Mouse (Mus musculus): ENCODE measurements around the gene Cox7a1. TPM values are rescaled to one million over a fixed set of nuclear protein-coding genes. Genes with fewer than 3 reads are reported as not detected.
"Not testable (repeated sequence)": the region's sequence is repeated elsewhere in the genome, so short reads cannot be mapped to it uniquely, and the experiment has no call there.

The Cox7a1 gene
- polyA plus RNA-seq, 1 experiment from 2014 or later, result 41.5 TPM

GRCm38 (mm10) chr7:30197592-30198129 is 13.7 kb downstream of the Cox7a1 start:
- Histone ChIP-seq H3K4me2 (ENCODE audit: low read depth, low read length) (no peak overlapping the region), H3K27ac (ENCODE audit: low read length) (no peak overlapping the region), H3K9ac (ENCODE audit: low read depth, low read length) (no peak overlapping the region), H3K4me1 (ENCODE audit: control insufficient read depth, insufficient read depth, low read length) (peaks cover 16% of the 10 kb centered on the region), H3K27me3 (replicated peaks; ENCODE audit: control insufficient read depth, insufficient read depth, low read length) (no peaks in the 10 kb centered on the region), H3K4me3 (ENCODE audit: low read length) (no peak overlapping the region), H3K9me3 (ENCODE audit: control insufficient read depth, low read length) (no peaks in the 10 kb centered on the region), H3K36me3 (ENCODE audit: control insufficient read depth, insufficient read depth, low read length) (no peaks in the 10 kb centered on the region)
- WGBS, result 54% methylated on average over 5 of the region's 5 CpGs
- ATAC-seq, result no peak

GRCm38 (mm10) chr7:30198481-30198971 is 14.6 kb downstream of the Cox7a1 start, which contains the start of gene Capns1:
Capns1 (minus strand) TSS chr7:30198811.
- 8% methylated on average over 8 of the region's 8 CpGs for WGBS
- ATAC-seq, result peak; percentile 31; the same call in 1 of the 2 replicates

GRCm38 (mm10) chr7:30199498-30200139 is 15.7 kb downstream of the Cox7a1 start:
- Histone ChIP-seq H3K9ac (ENCODE audit: low read depth, low read length) (no peak overlapping the region), H3K27ac (ENCODE audit: low read length) (no peak overlapping the region), H3K9me3 (ENCODE audit: control insufficient read depth, low read length) (no peaks in the 10 kb centered on the region), H3K4me1 (ENCODE audit: control insufficient read depth, insufficient read depth, low read length) (peaks cover 7% of the 10 kb centered on the region; the same call in 1 of the 2 replicates), H3K4me3 (ENCODE audit: low read length) (no peak overlapping the region), H3K36me3 (ENCODE audit: control insufficient read depth, insufficient read depth, low read length) (no peaks in the 10 kb centered on the region), H3K27me3 (replicated peaks; ENCODE audit: control insufficient read depth, insufficient read depth, low read length) (no peaks in the 10 kb centered on the region), H3K4me2 (ENCODE audit: low read depth, low read length) (no peak overlapping the region)
- no peak for ATAC-seq
- WGBS, result 77% methylated on average over 18 of the region's 18 CpGs

More at GRCm38 (mm10) chr7:30198481-30198971, 14.6 kb downstream of the Cox7a1 start, which contains the start of gene Capns1:
- Histone ChIP-seq H3K9ac (ENCODE audit: low read depth, low read length) (no peak within 1 kb of the TSS), H3K9me3 (ENCODE audit: control insufficient read depth, low read length) (no peaks in the 10 kb centered on the region), H3K27me3 (replicated peaks; ENCODE audit: control insufficient read depth, insufficient read depth, low read length) (no peaks in the 10 kb centered on the region), H3K27ac (ENCODE audit: low read length) (no peak within 1 kb of the TSS), H3K4me3 (ENCODE audit: low read length) (no peak within 1 kb of the TSS), H3K4me1 (ENCODE audit: control insufficient read depth, insufficient read depth, low read length) (peaks cover 8% of the 10 kb centered on the region), H3K4me2 (ENCODE audit: low read depth, low read length) (no peak within 1 kb of the TSS), H3K36me3 (ENCODE audit: control insufficient read depth, insufficient read depth, low read length) (no peaks in the 10 kb centered on the region)

- WGBS, result 81% methylated on average over 5 of the region's 5 CpGs
- Histone ChIP-seq H3K27ac (ENCODE audit: low read length) (no peak overlapping the region), H3K36me3 (ENCODE audit: control insufficient read depth, insufficient read depth, low read length) (no peaks in the 10 kb centered on the region), H3K27me3 (replicated peaks; ENCODE audit: control insufficient read depth, insufficient read depth, low read length) (no peaks in the 10 kb centered on the region), H3K4me1 (ENCODE audit: control insufficient read depth, insufficient read depth, low read length) (peaks cover 4% of the 10 kb centered on the region; the same call in 1 of the 2 replicates), H3K9ac (ENCODE audit: low read depth, low read length) (no peak overlapping the region), H3K4me2 (ENCODE audit: low read depth, low read length) (no peak overlapping the region), H3K9me3 (ENCODE audit: control insufficient read depth, low read length) (no peaks in the 10 kb centered on the region), H3K4me3 (ENCODE audit: low read length) (no peak overlapping the region)
- no peak for ATAC-seq
Observed at GRCm38 (mm10) chr7:30200200-30200599, 16.3 kb downstream of the Cox7a1 start.

- H3K4me1 ChIP-seq (ENCODE audit: control insufficient read depth, insufficient read depth, low read length); H3K9me3 ChIP-seq (ENCODE audit: control insufficient read depth, low read length); H3K9ac ChIP-seq (ENCODE audit: low read depth, low read length); H3K4me3 ChIP-seq (ENCODE audit: low read length); H3K36me3 ChIP-seq (ENCODE audit: control insufficient read depth, insufficient read depth, low read length); H3K27me3 ChIP-seq (replicated peaks; ENCODE audit: control insufficient read depth, insufficient read depth, low read length); ATAC-seq; H3K27ac ChIP-seq (ENCODE audit: low read length); H3K4me2 ChIP-seq (ENCODE audit: low read depth, low read length): not testable (repeated sequence)
- WGBS, result 85% methylated on average over 5 of the region's 5 CpGs
Observed at GRCm38 (mm10) chr7:30200661-30201060, 16.7 kb downstream of the Cox7a1 start.

GRCm38 (mm10) chr7:30202895-30203690 is 19.1 kb downstream of the Cox7a1 start:
- 73% methylated on average over 11 of the region's 11 CpGs for WGBS
- Histone ChIP-seq H3K4me3 (ENCODE audit: low read length) (no peak overlapping the region), H3K9me3 (ENCODE audit: control insufficient read depth, low read length) (no peaks in the 10 kb centered on the region), H3K27me3 (replicated peaks; ENCODE audit: control insufficient read depth, insufficient read depth, low read length) (no peaks in the 10 kb centered on the region), H3K4me1 (ENCODE audit: control insufficient read depth, insufficient read depth, low read length) (no peaks in the 10 kb centered on the region), H3K9ac (ENCODE audit: low read depth, low read length) (no peak overlapping the region), H3K36me3 (ENCODE audit: control insufficient read depth, insufficient read depth, low read length) (no peaks in the 10 kb centered on the region), H3K27ac (ENCODE audit: low read length) (no peak overlapping the region), H3K4me2 (ENCODE audit: low read depth, low read length) (no peak overlapping the region)
- ATAC-seq, result no peak

- Histone ChIP-seq H3K4me2 (ENCODE audit: low read depth, low read length) (peak overlapping the region; percentile 41), H3K4me3 (ENCODE audit: low read length) (peak overlapping the region; percentile 11; the same call in 1 of the 2 replicates), H3K9me3 (ENCODE audit: control insufficient read depth, low read length) (no peaks in the 10 kb centered on the region), H3K27ac (ENCODE audit: low read length) (0 out of 2 replicates have a peak overlapping the region, but pooled peaks have one; percentile 20), H3K4me1 (ENCODE audit: control insufficient read depth, insufficient read depth, low read length) (no peaks in the 10 kb centered on the region), H3K36me3 (ENCODE audit: control insufficient read depth, insufficient read depth, low read length) (no peaks in the 10 kb centered on the region), H3K27me3 (replicated peaks; ENCODE audit: control insufficient read depth, insufficient read depth, low read length) (no peaks in the 10 kb centered on the region), H3K9ac (ENCODE audit: low read depth, low read length) (peak overlapping the region; percentile 30; the same call in 1 of the 2 replicates)
- ATAC-seq, result peak; percentile 85
- 37% methylated on average over 8 of the region's 8 CpGs for WGBS
Observed at GRCm38 (mm10) chr7:30204380-30204779, 20.4 kb downstream of the Cox7a1 start.

- no peak overlapping the region for H3K4me2 ChIP-seq (ENCODE audit: low read depth, low read length)
- no peak for ATAC-seq
- H3K27me3 ChIP-seq (replicated peaks; ENCODE audit: control insufficient read depth, insufficient read depth, low read length), result no peaks in the 10 kb centered on the region
- no peaks in the 10 kb centered on the region for H3K36me3 ChIP-seq (ENCODE audit: control insufficient read depth, insufficient read depth, low read length)
- H3K4me1 ChIP-seq (ENCODE audit: control insufficient read depth, insufficient read depth, low read length), result no peaks in the 10 kb centered on the region
- no peak overlapping the region for H3K27ac ChIP-seq (ENCODE audit: low read length)
- no peak overlapping the region for H3K4me3 ChIP-seq (ENCODE audit: low read length)
- no peak overlapping the region for H3K9ac ChIP-seq (ENCODE audit: low read depth, low read length)
- no peaks in the 10 kb centered on the region for H3K9me3 ChIP-seq (ENCODE audit: control insufficient read depth, low read length)
- WGBS, result 5% methylated on average over 2 of the region's 2 CpGs
Observed at GRCm38 (mm10) chr7:30205383-30205782, 21.4 kb downstream of the Cox7a1 start.

GRCm38 (mm10) chr7:30206364-30206763 is 22.4 kb downstream of the Cox7a1 start:
- not testable (repeated sequence) for H3K4me2 ChIP-seq (ENCODE audit: low read depth, low read length); H3K27me3 ChIP-seq (replicated peaks; ENCODE audit: control insufficient read depth, insufficient read depth, low read length); H3K36me3 ChIP-seq (ENCODE audit: control insufficient read depth, insufficient read depth, low read length); ATAC-seq; H3K4me1 ChIP-seq (ENCODE audit: control insufficient read depth, insufficient read depth, low read length); H3K9me3 ChIP-seq (ENCODE audit: control insufficient read depth, low read length); H3K9ac ChIP-seq (ENCODE audit: low read depth, low read length); H3K4me3 ChIP-seq (ENCODE audit: low read length); H3K27ac ChIP-seq (ENCODE audit: low read length)
- 62% methylated on average over 5 of the region's 5 CpGs for WGBS
